Mouse (Mus musculus) limb, embryonic 11.5 days (tissue): ENCODE measurements around the gene Gpc2. TPM values are rescaled to one million over a fixed set of nuclear protein-coding genes. Genes with fewer than 3 reads are reported as not detected.

Experiments used
- polyA plus RNA-seq: library from polyadenylated mRNA; unstranded; fragments of >200 nt; fragmentation: Nextera tagmentation; extraction: Ambion mirVana; gene quantifications from 2 replicates; pipeline ENCODE4 v1.2.1, GENCODE M21; 2014

Gpc2 gene
- polyA plus RNA-seq, 1 experiment from 2014 or later: 15.8 TPM

Other genes with a start within 250 kb of the Gpc2 start
- not detected in 2 replicates for gene Smok3c, start 226.8 kb downstream of the Gpc2 start, polyA plus RNA-seq
- gene Zkscan1, start 194.9 kb downstream of the Gpc2 start, polyA plus RNA-seq: 31.5 and 39.9 TPM in 2 replicates
- gene Zscan21, start 163.1 kb downstream of the Gpc2 start, polyA plus RNA-seq: 94.4 and 96.4 TPM in 2 replicates
- 21.1 and 23.6 TPM in 2 replicates for gene Zfp113, start 124.3 kb downstream of the Gpc2 start, polyA plus RNA-seq
- 300 and 307 TPM in 2 replicates for gene Cops6, start 118.9 kb downstream of the Gpc2 start, polyA plus RNA-seq
- gene Ap4m1, start 108.0 kb downstream of the Gpc2 start, polyA plus RNA-seq: 19.5 and 21.2 TPM in 2 replicates
- gene Mcm7, start 107.6 kb downstream of the Gpc2 start, polyA plus RNA-seq: 336 and 343 TPM in 2 replicates
- 140 and 142 TPM in 2 replicates for gene Taf6, start 92.6 kb downstream of the Gpc2 start, polyA plus RNA-seq
- gene Cnpy4, start 92.5 kb downstream of the Gpc2 start, polyA plus RNA-seq: 58.5 and 64.9 TPM in 2 replicates
- gene Mblac1, start 85.7 kb downstream of the Gpc2 start, polyA plus RNA-seq: 7.5 and 8.1 TPM in 2 replicates
- gene Nxpe5, start 54.1 kb downstream of the Gpc2 start, polyA plus RNA-seq: 0.07 TPM in 1 of 2 replicates, not detected in the other
- 33.0 and 36.3 TPM in 2 replicates for gene Lamtor4, start 24.5 kb downstream of the Gpc2 start, polyA plus RNA-seq
- 4.8 and 5.2 TPM in 2 replicates for gene BC037034, start 16.0 kb downstream of the Gpc2 start, polyA plus RNA-seq
- 3.5 and 4.2 TPM in 2 replicates for gene Gal3st4, start 7.2 kb downstream of the Gpc2 start, polyA plus RNA-seq
- 0.03 and 0.24 TPM in 2 replicates for gene Gm43720, start within 50 bp of the Gpc2 start, polyA plus RNA-seq
- gene Stag3, start 235 bp upstream of the Gpc2 start, polyA plus RNA-seq: 4.6 and 5.5 TPM in 2 replicates
- 0.13 TPM in 1 of 2 replicates, not detected in the other for gene Pvrig, start 62.0 kb upstream of the Gpc2 start, polyA plus RNA-seq
- 45.4 and 46.7 TPM in 2 replicates for gene Zfp157, start 161.5 kb upstream of the Gpc2 start, polyA plus RNA-seq